Mouse (Mus musculus) cortical plate, adult 2 months (tissue): ENCODE measurements around the gene Ppm1n.

Experiments used
- CTCF ChIP-seq: fragments of 200-500 bp; IDR thresholded peaks from 2 replicates; pipeline ENCODE4 v1.5.1; 2011; ENCODE audit warnings: mild to moderate bottlenecking, control low read depth, low read length; ENCODE audit not compliant: insufficient read depth; ENCODE audit errors: extremely low read depth
- POLR2A ChIP-seq: fragments of 200-500 bp; IDR thresholded peaks from 2 replicates; pipeline ENCODE4 v1.6.1; 2011; ENCODE audit warnings: mild to moderate bottlenecking, low read length, control low read depth; ENCODE audit not compliant: insufficient read depth; ENCODE audit errors: extremely low read depth

DNA sequence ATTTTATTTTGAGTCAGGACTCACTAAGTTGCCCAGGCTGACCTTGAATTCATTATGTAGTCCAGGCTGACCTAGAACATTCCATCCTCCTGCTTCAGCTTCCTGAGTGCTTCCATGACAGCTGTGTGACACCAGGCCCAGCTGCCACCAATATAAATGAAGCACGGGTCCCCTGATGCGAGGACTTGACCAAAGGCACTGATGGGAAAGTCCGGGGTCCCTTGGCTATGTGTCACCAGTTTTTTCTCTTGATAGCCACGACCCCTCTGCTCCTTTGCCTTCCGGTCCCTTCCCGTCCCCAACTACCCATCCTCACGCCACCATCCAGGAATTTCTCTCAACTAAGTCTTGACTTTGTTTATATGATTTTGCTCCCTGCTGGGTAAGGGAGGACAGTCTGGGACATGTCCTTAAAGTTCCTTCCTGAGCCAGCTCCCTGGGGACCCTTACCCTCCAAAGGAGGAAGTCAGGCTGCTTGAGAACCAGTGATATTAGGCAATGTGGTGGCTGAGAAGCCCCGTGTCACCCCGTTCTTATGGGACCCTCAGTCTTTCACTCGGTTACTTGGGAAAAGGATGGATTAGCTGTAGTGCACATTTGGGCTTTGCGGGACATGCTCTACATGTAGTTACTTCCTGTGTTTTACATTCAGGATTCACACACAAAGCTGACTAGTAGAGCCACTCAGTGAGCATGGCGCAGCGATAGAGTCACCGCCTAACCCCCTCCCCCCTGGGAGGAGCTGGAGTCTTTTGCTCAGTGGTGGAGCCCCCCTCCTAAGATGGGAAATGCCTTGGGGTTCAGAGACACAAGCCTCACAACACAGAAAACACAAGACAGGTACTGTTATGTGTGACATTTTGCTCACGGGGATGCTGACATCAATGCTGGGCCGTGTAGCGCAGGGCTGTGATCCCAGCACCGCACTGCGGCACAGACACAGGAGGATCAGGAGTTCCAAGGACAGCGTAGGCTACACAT, 52.8 kb downstream of the Ppm1n start:
- TF ChIP-seq CTCF (no peak), POLR2A (peak; percentile 10; the same call in 1 of the 2 replicates)
